Mouse (Mus musculus) adrenal gland, adult 18-20 months (tissue): ENCODE data around the gene Oas1g. TPM values are rescaled to one million over a fixed set of nuclear protein-coding genes. Genes with fewer than 3 reads are reported as not detected.
"Not testable (repeated sequence)": the region's sequence is repeated elsewhere in the genome, so short reads cannot be mapped to it uniquely, and the experiment has no call there.

Source experiments
- DNase-seq, 2 experiments: peaks; one replicate each; pipeline ENCODE4 v3.0.0; 2021 to 2022; ENCODE audit warnings: low spot score in 2 of 2
- long read RNA-seq, 2 experiments: library from polyadenylated mRNA; stranded (forward); transcript quantifications; one replicate each; pipeline ENCODE4 v2.0.0; 2021
- total RNA-seq, 2 experiments: library from RNA; stranded (reverse); gene quantifications; 1 replicate in 1 of 2; 2 replicates in 1 of 2; pipeline ENCODE4 v1.2.3; 2021

Oas1g gene
- 1 to 10 TPM in 1 of 2 experiments, under 1 TPM in 1; 0.90 to 1.2 TPM for total RNA-seq
- long read RNA-seq, experiment 1: 0 reads
- long read RNA-seq, experiment 2: 0 reads

DNA sequence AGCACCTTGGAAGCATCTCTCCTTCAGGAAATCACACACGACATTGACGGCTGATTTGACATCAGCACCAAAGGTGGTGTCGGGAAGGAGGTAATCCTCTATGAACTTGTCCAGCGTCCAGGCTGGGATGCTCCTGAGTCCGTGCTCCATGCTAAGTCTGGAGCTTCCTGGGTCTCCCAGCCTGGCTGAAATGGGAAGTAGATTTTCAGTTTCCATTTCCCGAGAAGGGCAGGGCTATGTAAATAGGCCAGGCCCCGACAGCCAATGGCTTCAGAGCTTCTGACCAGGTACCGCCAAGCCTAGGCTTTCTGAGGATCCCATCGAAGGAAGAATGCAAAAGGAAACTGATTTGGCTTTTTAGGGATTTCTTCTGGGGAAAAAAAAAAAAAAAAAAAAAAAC lies at the start of gene Oas1g:
Gene Oas1g, minus strand, starts transcription at position 201 of the 400 bp plus-strand sequence.
- not testable (repeated sequence) for DNase-seq

DNA sequence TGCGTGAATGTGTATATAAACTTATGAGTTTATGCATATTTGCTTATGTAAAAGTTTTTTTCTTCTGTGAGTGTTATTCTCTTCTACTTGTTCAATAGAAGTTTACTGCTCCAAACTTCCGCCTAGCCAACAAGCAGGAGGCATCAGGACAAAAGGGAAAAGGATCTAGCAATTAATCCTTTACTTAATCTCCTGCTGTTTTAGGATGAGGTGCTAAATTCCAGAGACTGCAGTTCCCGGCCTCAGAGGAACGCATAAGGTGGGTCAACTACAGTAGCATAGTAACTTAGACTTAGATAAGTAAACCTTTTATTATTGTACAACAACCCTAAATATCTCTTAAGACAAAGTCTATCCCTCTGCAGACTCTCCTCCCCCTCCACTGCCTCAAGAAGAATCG lies 46.6 kb upstream of the Oas1g start:
- no peak for DNase-seq

DNA sequence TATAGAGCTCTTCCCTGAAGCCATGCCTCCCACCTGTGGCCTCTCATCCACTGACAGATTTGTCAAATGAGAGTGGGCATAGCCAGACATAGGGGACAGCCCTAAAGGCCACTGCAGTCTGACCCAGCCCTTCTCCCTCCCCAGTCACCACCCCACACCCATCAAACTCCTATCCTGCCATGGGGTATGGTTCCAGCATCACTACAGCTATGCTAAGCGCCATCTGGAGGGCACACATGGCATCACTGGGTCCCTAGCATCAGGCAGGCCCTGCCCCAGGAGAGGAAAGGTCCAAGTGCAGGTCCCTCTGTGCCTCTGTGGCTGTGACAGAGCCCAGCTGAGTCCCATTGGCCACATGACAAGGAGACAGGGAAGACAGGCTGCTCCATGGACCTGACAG lies 39.6 kb upstream of the Oas1g start:
- DNase-seq: no peak

DNA sequence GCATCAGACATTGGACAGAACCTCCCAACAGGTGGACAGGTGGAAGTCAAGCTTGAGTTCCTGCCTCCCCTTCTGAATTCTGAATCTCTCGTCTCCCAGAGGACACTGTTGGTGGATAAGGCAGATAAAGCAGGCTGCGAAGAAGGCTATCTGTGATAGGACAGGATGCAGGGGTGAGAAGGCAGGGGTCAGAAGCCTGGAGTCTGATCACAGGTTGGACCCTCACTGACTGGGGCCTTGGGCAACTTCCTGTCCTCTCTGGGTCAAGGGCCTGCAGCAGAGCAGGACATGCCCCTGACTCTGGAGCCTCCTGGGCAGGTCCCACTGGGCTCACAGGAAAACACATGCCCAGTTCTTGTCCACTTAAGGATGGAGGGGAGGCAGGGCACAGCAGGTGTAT lies 38.9 kb upstream of the Oas1g start:
- not testable (repeated sequence) for DNase-seq

DNA sequence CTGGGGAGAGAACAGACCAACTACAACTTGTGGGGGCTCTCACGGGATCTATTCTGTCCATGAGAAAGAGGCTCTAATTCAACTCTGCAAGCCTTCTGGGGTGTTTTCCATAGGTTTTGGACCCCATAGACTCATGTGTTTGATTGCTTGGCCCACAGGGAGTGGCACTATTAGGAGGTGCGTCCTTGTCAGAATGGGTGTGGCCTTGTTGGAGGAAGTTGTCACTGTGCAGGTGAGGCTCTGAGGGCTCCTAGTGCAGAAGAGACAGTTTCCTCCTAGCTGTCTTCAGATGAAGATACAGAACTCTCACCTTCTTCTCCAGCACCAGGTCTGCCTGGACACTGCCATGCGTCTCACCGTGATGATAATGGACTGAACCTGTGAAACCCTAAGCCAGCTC lies 37.1 kb upstream of the Oas1g start:
- not testable (repeated sequence) for DNase-seq

DNA sequence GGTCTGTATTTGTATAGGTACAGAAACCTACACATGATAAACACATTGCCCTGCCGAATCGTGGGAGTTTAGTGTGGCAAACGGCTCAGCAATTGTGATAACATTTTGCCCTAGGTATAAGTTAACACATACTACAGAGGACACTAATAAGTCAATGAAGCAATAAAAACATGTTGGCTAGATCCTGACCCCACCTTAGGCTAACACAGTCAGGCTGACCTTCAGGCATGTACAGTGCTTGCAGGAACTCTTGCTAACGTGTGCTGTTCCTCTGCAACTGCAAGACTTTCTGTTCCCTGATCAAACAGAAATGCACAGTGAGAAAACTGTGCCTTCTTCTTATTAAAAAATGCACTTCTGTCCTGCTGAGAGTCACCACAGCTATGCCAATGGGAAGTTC lies 36.6 kb upstream of the Oas1g start:
- DNase-seq: no peak

DNA sequence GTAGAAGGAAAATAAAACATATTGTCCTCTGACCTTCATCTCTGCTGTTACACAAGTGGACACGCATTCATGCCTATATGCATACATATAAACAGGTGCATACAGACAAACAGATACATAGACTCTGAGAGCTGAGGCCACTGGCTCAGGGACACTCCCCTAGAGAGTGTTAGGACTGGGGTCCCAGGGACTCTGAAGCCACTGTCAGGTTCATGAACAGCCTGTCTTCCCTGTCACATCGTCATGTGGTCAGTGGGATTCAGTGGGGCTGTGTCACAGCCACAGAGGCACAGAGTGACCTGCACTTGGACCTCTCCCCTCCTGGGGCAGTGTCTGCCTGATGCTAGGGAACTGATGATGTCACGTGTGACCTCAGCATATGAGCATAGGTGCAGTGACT lies 32.9 kb upstream of the Oas1g start:
- DNase-seq: no peak

DNA sequence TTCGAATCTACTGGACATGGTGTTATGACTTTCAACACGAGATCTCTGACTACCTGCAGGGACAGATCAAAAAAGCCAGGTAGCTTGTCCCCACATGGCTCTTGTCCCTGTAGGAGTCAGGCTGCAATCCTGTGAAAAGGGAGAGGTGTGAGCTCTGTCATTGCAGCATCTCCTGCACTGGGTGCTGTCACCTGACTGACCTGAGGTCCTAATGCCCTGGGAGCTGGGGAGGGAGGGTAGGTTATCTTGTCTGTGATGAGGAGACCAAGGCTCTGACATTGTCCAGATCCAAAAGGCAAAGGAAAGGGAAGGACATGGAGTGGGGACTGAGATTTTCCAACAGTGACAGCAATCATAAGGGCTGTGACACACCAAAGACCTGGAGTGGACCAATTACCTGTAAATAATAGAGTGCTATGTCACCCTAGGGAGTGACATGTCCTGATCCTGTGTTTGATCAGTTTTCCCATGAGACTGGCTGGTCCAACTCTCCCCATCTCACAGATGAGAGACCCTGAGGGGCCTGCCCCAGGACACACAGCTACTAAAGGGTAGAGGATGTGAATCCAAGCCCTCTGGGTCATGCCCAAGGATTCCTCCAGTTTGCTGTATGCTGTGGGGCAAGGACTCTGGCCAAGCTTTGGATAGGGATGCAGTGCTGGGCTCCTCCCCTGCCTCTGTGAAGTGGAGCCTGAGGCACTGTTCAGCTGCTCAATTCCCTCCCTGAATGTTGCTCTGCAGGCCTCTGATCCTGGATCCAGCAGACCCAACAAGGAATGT lies 31.9 kb upstream of the Oas1g start:
- DNase-seq: not testable (repeated sequence)

DNA sequence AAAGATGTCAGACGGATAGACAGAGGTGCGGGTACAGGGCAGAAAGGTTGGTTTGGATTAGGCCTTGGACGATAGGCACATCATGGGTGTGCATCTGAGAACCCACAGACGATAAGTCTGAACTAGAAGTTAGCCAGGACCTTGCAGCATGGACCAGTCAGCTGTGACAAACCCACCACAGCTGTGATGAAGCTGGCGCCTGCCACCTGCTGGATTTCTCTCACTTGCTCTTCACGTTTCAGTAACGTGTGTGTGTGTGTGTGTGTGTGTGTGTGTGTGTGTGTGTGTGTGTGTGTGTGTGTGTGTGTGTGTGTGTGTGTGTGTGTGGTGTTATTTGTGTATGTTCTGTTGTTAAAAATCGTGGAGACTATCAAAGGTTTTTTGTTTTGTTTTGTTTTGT lies 26.8 kb upstream of the Oas1g start, which contains the start of gene Oas1d:
Gene Oas1d, plus strand, starts transcription at position 333 of the 400 bp plus-strand sequence.
- DNase-seq: not testable (repeated sequence)

DNA sequence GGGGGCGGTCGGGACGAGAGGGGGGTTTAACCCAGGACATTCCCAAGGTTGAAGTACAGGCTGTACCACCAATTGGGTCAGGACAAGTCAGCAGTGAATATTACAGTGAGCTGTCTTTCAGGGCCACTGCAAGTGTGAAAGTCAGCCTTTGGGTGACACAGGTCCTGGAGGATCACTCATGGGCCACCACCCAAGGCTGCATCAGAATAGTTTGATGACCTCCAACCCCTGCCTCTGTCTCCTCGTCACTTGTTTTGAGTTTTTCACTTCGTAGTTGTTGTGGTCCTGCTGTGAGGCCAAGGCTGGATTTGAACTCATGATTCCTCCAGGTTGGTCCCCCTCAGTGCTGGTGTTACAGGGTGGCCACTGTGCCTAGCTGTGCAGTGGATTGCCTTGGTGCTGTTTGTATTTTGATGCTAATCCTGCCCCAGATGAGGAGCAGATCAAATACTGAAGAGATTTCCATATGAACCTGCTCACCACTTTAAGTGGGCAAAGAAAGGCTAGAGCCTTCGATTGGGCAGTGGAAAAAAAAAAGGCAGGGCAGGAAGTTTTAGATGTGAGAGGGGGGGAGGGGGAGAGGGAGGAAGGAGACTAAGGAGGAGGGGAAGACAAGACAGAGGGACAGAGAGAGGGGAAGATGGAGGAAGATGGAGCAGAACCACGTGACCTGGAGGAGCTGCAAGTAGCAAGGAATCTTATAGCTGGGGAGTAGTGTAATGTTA lies 20.9 kb upstream of the Oas1g start:
- no peak for DNase-seq

DNA sequence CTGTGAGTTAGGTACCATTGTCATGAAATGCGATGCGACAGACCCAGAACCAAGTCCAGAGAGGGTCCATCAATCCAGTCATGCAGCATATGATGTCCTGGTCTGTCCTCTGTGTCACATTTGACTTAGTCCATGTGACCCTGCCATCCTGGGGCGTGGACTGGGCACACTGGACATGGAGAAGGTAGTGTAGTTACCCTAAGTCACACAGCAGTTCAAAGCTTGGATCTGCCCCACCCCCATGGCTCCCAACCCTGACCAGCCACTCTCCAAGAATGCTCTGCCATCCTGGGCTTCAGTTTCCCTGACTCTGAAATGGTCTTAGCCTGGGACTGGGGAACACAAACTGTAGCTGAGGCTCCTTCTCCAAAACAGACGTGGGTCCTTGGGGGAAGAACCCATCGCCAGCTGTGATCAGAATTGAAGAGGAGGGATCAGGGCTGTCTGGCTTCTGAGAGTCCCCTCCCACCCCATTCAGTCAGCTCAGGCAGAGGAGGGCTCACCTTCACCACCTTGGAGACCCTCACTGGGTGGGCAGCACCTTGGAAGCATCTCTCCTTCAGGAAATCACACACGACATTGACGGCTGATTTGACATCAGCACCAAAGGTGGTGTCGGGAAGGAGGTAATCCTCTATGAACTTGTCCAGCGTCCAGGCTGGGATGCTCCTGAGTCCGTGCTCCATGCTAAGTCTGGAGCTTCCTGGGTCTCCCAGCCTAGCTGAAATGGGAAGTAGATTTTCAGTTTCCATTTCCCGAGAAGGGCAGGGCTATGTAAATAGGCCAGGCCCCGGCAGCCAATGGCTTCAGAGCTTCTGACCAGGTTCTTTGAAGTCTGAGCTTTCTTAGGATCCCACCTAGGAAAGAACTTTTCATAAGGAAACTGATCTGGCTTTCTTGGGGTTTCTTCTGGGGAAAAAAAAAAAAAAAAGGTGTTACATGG lies 19.6 kb upstream of the Oas1g start, which contains the start of gene Oas1a:
Gene Oas1a, minus strand, starts transcription at position 731 of the 943 bp plus-strand sequence.
- DNase-seq: not testable (repeated sequence)

DNA sequence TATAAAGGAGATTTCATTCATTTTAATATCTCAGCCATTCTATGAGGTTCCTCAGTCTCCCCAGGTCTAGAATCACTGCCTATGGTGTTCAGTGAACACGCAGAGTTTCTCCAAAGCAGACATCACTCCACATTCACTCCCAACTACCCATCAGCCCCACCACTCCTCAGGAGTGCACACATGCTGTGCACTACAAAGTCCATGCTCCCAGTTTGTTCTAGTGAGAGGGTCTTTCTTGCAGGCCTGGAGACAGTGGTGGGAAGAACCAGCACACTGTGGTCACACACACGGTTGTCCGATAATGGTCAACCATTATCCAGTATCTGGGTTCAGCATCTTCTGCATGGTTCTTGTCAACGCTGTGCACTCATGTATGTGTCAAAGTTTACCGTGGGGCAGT lies 14.6 kb upstream of the Oas1g start:
- no peak for DNase-seq

DNA sequence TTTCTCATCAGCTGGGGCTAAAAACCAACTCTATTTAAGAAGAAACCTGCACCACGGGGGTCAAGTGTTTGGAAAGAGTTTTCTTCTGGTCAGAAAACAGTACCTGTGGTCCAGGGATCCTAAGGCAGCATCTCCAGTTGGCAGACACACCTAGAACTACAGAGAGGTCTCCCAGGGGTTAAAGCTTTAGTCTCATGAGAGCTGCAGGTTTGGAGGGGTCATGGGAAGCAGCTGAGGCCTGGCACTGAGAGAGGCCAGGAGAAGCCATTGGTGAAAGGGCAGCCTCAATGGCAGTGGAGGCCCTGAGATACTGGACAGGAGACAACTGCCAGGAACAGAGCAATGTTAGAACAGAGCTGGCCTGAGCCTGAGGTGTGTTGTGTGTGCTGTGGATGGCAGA lies 13.3 kb upstream of the Oas1g start:
- no peak for DNase-seq

DNA sequence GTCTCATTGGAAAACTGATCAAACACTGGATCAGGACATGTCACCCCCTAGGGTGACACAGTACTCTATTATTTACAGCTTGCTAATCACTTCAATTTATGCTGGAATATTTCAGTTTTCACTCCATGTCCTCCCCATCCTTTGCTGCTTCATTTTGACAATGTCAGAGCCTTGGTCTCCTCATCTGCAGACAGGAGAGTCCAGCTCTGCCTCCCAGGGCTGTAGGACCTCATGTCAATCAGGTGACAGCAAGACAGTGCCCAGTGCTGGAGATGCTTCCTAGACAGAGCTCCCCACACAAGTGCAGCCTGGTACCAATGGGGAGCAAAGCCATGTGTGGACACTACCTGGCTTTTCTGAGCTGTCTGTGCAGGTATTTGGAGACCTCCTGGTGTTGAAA lies 11.3 kb upstream of the Oas1g start:
- DNase-seq: no peak

DNA sequence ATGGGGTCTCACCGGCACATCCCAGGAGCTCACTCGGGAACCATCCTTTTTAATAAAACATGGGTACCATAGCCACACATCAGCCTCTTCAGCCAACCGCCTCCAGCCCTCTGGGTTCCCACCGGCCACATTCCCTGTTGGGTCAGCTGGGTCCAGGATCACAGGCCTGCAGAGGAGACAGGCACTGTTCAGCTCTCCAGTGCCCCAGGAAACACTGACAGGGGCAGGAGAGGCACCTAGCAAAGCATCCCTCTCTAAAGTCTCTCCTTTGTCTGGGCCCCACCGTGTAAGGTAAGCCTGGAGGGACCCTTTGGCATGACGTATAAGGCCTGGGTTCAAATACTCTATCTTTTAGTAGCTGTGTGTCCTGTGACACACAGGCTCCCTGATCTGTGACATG lies 10.9 kb upstream of the Oas1g start:
- DNase-seq: no peak

DNA sequence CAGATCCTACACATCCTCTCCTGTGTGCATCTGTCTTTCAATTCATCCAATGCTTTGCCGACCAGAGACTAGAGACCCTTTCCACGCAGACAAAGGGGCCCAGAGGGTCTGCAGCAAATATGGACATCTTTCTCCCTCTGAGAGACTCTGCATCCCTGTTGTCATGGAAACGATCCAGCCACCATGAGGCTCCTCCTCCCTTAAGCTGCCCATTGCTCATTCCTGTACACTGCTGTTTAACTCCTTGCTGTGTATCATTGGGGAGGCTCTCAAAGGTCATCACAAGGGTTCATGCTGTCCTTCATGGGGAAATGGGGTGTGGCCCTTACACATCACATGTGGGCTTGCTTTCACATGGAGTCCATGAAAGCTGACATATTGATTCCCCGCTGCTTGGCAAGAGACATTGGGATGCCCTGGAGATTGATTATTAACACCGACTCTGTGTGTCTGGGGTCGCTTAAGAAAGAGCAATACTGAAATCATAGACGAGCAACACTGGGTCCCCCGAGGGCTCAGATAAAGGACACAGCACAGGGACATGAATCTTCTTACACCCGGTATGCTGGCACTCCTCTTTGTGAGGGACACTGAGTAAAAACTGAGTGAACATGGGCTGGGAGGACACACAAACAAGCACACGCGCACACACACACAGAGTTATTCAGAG lies 8.0 kb upstream of the Oas1g start:
- no peak for DNase-seq

DNA sequence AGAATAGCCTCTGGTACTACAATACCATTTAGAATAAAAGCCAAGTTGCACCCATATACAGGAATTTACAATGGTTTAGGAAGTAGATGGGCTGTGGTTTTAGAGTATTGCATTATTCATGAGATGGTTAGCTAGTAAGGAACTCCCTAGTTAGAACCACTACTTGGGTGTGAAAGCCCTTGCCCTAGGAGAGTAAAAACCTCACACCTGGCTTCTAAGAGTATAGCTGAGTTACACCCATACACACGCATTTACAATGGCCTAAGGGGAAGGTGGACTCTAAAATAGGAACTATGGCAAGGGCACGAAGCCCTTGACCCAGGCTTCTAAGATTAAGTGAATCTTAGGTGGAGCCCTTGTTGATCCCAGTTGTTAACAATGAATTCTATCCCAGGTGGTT lies 7.3 kb upstream of the Oas1g start:
- not testable (repeated sequence) for DNase-seq

DNA sequence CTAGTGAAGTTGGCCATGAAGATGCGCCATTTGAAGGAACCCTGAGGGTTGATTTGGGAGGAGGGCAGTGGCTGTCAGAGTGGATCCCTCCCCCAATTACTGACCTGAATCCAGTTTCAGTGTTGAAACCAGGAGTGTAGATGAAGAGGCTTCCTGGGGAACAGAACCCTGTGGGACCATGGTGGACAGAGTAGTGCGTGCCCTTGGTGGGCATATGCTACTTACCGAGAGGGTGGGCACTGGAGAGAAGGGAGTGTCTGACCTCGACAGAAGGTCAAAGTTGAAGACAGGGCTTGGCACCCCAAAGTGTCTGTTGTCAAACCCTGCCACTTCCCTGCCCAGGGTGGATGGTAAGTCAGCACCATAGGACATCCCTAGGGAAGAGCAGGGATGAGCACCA lies 6.5 kb upstream of the Oas1g start:
- DNase-seq: not testable (repeated sequence)

DNA sequence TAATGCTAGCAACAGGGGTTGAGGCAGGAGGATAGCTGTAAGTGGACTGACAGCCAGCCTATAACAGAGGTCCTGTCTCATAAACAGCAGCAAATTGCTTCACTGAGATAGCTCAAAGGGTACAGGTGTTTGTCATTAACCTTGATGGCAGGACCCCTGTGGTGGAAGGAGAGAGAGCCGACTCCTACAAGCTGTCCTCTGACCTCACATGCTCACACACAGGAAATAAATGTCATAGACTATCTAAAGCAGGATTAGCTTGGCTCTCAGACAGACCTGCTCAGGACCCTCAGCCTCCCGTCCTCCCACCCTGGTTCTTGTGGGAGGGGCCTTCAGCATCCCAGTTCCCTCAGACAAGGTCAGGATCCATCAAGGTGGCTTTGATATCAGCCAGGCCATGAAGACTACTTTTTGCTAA lies 4.8 kb upstream of the Oas1g start:
- no peak for DNase-seq

DNA sequence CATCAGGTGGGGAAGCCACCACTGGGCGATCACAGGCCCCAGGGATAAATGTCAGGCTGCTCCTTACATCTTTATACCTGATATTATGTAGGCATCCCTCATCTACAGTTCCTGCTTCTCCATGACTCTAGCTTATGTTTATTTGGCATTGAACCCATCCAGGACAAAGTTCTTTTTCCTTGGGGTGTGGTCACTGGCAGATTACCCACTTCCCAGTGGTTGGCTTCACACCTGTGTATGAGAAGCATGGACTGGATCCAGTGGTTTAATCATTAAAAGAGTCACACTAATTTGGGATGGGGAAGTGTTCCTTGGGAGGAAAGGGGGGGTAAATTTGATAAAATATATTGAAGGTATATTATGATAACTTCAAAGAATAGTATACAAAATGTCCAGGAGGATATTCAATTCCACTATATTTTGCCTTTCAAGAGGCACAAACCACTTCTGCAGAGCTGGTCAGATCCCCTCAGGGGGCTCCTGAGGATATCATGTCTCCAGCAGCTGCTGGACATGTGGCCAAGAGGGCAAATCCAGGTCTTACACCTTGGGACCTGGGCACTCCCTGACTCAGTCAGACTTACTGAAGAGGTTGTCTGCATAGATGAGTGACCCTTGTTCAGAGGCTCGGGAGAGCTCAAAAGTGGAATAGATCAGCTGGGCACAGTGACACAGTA lies 4.3 kb upstream of the Oas1g start:
- DNase-seq: not testable (repeated sequence)
